13 mouse cellular contexts compared by ENCODE assay signal in the genomic region with DNA sequence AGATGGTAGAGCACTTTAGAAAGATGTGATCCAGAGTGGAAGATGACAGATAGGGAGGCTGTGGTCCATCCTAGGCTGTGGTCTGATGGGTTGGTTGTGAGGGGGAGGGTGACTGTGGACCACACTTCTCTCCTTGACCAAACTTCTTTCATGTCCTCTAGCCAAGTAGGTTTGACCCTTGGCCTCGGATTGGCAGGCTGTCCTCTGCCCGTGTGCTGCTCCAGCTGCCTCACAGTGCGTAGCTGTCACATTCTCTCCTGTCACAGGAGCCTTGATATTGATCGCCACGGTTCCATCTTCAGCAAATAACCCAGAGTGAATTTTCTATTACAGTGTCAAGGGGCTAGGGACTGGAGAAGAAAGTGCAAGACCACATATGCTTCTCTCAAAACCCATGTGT.
"Had no signal": no experiment of that assay in that cellular context is flagged by ENCODE, and none has a peak within 500 bp of the region (broad histone marks: within the 10 kb centered on the region; RNA-seq: fewer than 3 reads in every experiment).

No protein-coding gene starts in this region.

- DNase-seq: gastrocnemius, adult 2 months; gastrocnemius, postnatal 10 days; gastrocnemius, postnatal 25 days; heart, adult 18-20 months; heart, postnatal 10 days; heart, postnatal 4 days; kidney, adult 18-20 months; kidney, adult 8-10 months; kidney, postnatal 10 days; kidney, postnatal 25 days; kidney, postnatal 4 days; liver; liver, embryonic 13.5 days had no signal
